Mouse (Mus musculus): ENCODE measurements at regions not wholly inside any gene's neighbourhood (a gene's known extent, or its start where the extent isn't known, plus 50 kb on each side); places are given as distances from the start of the nearest gene placed in this dataset.

GRCm38 (mm10) chr14:80083724-80084123 is 99.8 kb downstream of the Olfm4 start:
- H3K27ac ChIP-seq (ENCODE audit: control insufficient read depth, insufficient read depth, low read depth, low read length): no peak overlapping the region

DNA sequence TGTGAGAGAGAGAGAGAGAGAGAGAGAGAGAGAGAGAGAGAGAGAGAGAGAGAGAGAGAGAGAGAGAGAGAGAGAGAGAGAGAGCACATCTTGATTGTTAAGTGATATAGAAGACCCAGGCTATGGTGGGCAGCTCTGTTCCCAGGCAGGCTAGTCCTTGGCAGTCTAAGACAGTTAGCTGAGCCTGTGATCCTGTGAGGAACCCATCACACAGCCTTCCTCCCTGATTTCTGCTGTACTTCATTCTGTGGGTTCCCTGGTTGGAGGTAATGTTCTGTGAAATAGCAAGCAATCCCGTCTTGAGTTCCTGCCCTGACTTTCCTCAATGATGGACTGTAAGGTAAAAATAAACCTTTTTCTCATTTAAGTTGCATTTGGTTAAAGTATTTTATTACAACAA is 113.4 kb downstream of the Olfm4 start:
- Histone ChIP-seq H3K4me3 (ENCODE audit: control insufficient read depth, low read depth, low read length) (no peak overlapping the region), H3K27me3 (ENCODE audit: control insufficient read depth, insufficient read depth, low read length) (no peaks in the 10 kb centered on the region), H3K36me3 (ENCODE audit: control insufficient read depth, insufficient read depth, low read length) (no peaks in the 10 kb centered on the region), H3K27ac (ENCODE audit: control insufficient read depth, insufficient read depth, low read depth, low read length) (no peak overlapping the region), H3K4me1 (ENCODE audit: control insufficient read depth, insufficient read depth, low read length) (no peaks in the 10 kb centered on the region)
- TF ChIP-seq POLR2A (IDR thresholded peaks at IDR 0.05; ENCODE audit: control insufficient read depth, low read depth, low read length) (no peak), CTCF (IDR thresholded peaks at IDR 0.05; ENCODE audit: control insufficient read depth, insufficient read depth, insufficient replicate concordance, low read depth, low read length) (no peak)

More at GRCm38 (mm10) chr14:80083724-80084123, 99.8 kb downstream of the Olfm4 start:
- Histone ChIP-seq H3K4me3 (ENCODE audit: control insufficient read depth, low read depth, low read length) (no peak overlapping the region), H3K27me3 (ENCODE audit: control insufficient read depth, insufficient read depth, low read length) (no peaks in the 10 kb centered on the region), H3K36me3 (ENCODE audit: control insufficient read depth, insufficient read depth, low read length) (no peaks in the 10 kb centered on the region), H3K4me1 (ENCODE audit: control insufficient read depth, insufficient read depth, low read length) (no peaks in the 10 kb centered on the region)
- TF ChIP-seq CTCF (IDR thresholded peaks at IDR 0.05; ENCODE audit: control insufficient read depth, insufficient read depth, insufficient replicate concordance, low read depth, low read length) (no peak), POLR2A (IDR thresholded peaks at IDR 0.05; ENCODE audit: control insufficient read depth, low read depth, low read length) (no peak)

GRCm38 (mm10) chr14:80113115-80113687 is 129.3 kb downstream of the Olfm4 start:
- Histone ChIP-seq H3K4me3 (ENCODE audit: control insufficient read depth, low read depth, low read length) (no peak overlapping the region), H3K27me3 (ENCODE audit: control insufficient read depth, insufficient read depth, low read length) (no peaks in the 10 kb centered on the region), H3K27ac (ENCODE audit: control insufficient read depth, insufficient read depth, low read depth, low read length) (no peak overlapping the region), H3K4me1 (ENCODE audit: control insufficient read depth, insufficient read depth, low read length) (no peaks in the 10 kb centered on the region), H3K36me3 (ENCODE audit: control insufficient read depth, insufficient read depth, low read length) (no peaks in the 10 kb centered on the region)
- TF ChIP-seq CTCF (IDR thresholded peaks at IDR 0.05; ENCODE audit: control insufficient read depth, insufficient read depth, insufficient replicate concordance, low read depth, low read length) (no peak), POLR2A (IDR thresholded peaks at IDR 0.05; ENCODE audit: control insufficient read depth, low read depth, low read length) (no peak)

GRCm38 (mm10) chr14:80114326-80114725 is 130.4 kb downstream of the Olfm4 start:
- Histone ChIP-seq H3K36me3 (ENCODE audit: control insufficient read depth, insufficient read depth, low read length) (no peaks in the 10 kb centered on the region), H3K4me1 (ENCODE audit: control insufficient read depth, insufficient read depth, low read length) (no peaks in the 10 kb centered on the region), H3K27me3 (ENCODE audit: control insufficient read depth, insufficient read depth, low read length) (no peaks in the 10 kb centered on the region), H3K27ac (ENCODE audit: control insufficient read depth, insufficient read depth, low read depth, low read length) (no peak overlapping the region), H3K4me3 (ENCODE audit: control insufficient read depth, low read depth, low read length) (no peak overlapping the region)
- no peak for TF ChIP-seq POLR2A (IDR thresholded peaks at IDR 0.05; ENCODE audit: control insufficient read depth, low read depth, low read length)
- no peak for TF ChIP-seq CTCF (IDR thresholded peaks at IDR 0.05; ENCODE audit: control insufficient read depth, insufficient read depth, insufficient replicate concordance, low read depth, low read length)

- Histone ChIP-seq H3K4me1 (ENCODE audit: control insufficient read depth, insufficient read depth, low read length) (no peaks in the 10 kb centered on the region), H3K36me3 (ENCODE audit: control insufficient read depth, insufficient read depth, low read length) (no peaks in the 10 kb centered on the region), H3K27me3 (ENCODE audit: control insufficient read depth, insufficient read depth, low read length) (no peaks in the 10 kb centered on the region), H3K4me3 (ENCODE audit: control insufficient read depth, low read depth, low read length) (no peak overlapping the region), H3K27ac (ENCODE audit: control insufficient read depth, insufficient read depth, low read depth, low read length) (no peak overlapping the region)
- TF ChIP-seq CTCF (IDR thresholded peaks at IDR 0.05; ENCODE audit: control insufficient read depth, insufficient read depth, insufficient replicate concordance, low read depth, low read length): no peak
- TF ChIP-seq POLR2A (IDR thresholded peaks at IDR 0.05; ENCODE audit: control insufficient read depth, low read depth, low read length): no peak
Measured at GRCm38 (mm10) chr14:80125156-80125555, 141.3 kb downstream of the Olfm4 start.

DNA sequence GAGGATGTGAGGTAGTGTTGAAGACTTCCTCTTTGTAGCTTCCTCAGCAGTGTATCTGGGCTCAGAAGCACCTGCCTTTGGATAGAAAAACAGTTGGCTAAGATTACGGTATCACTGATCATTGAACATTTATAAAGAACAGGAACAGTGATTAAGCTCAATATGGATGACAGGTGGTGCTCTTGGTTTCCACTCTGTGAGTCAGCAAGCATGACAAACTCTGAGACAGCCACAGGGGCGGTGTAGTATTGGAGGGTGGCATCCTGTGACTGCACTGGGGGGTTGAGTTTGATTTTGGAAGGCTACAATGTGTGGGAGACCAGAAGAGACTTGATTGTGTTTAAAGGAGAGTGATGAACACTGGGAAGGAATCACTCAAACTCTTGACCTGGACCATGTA is 144.3 kb downstream of the Olfm4 start:
- no peaks in the 10 kb centered on the region for H3K4me1 ChIP-seq (ENCODE audit: control insufficient read depth, insufficient read depth, low read length)
- no peaks in the 10 kb centered on the region for H3K36me3 ChIP-seq (ENCODE audit: control insufficient read depth, insufficient read depth, low read length)
- no peak overlapping the region for H3K4me3 ChIP-seq (ENCODE audit: control insufficient read depth, low read depth, low read length)
- no peak overlapping the region for H3K27ac ChIP-seq (ENCODE audit: control insufficient read depth, insufficient read depth, low read depth, low read length)
- H3K27me3 ChIP-seq (ENCODE audit: control insufficient read depth, insufficient read depth, low read length): no peaks in the 10 kb centered on the region
- TF ChIP-seq CTCF (IDR thresholded peaks at IDR 0.05; ENCODE audit: control insufficient read depth, insufficient read depth, insufficient replicate concordance, low read depth, low read length) (no peak), POLR2A (IDR thresholded peaks at IDR 0.05; ENCODE audit: control insufficient read depth, low read depth, low read length) (no peak)

GRCm38 (mm10) chr14:80137541-80137940 is 153.7 kb downstream of the Olfm4 start:
- Histone ChIP-seq H3K4me3 (ENCODE audit: control insufficient read depth, low read depth, low read length) (no peak overlapping the region), H3K36me3 (ENCODE audit: control insufficient read depth, insufficient read depth, low read length) (no peaks in the 10 kb centered on the region), H3K27ac (ENCODE audit: control insufficient read depth, insufficient read depth, low read depth, low read length) (no peak overlapping the region), H3K27me3 (ENCODE audit: control insufficient read depth, insufficient read depth, low read length) (no peaks in the 10 kb centered on the region), H3K4me1 (ENCODE audit: control insufficient read depth, insufficient read depth, low read length) (no peaks in the 10 kb centered on the region)
- TF ChIP-seq CTCF (IDR thresholded peaks at IDR 0.05; ENCODE audit: control insufficient read depth, insufficient read depth, insufficient replicate concordance, low read depth, low read length): no peak
